8 mouse cellular contexts compared by ENCODE assay signal in the genomic region with DNA sequence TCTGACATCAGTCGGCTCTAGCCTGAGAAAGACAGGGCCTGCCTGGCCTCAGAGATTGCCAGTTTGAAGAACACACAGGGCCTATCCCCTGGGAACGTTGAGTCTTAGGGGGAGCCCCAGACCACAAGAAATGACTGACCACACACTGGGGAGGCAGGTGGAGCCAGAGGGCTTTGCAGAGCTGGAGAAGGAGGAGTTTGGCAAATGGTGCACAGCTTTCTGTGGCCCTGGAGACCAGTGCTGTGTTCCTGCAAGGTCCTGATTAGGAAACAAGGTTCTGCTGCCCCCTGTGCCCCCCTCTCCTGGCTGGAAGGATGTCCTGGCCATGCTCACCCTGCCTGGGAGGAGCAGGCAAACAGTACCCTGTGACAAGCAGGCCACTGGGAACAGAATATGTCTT.
DNase-seq lines count a peak whose midpoint lies in the region; ATAC-seq and TF ChIP-seq lines count a peak whose summit lies in the region.

No protein-coding gene starts in this region.

- H3K27ac ChIP-seq in forebrain, postnatal 0 days (ENCODE audit: low read depth, low read length), result no peak overlapping the region
- no peak overlapping the region for H3K27ac ChIP-seq in forebrain, embryonic 13.5 days
- peak overlapping the region; percentile 36 for H3K27ac ChIP-seq in heart, postnatal 0 days (ENCODE audit: low read depth)

- H3K4me1 ChIP-seq in forebrain, postnatal 0 days (ENCODE audit: insufficient read depth), result no peaks in the 10 kb centered on the region
- 0 out of 2 replicates have a peak, but pooled peaks cover 11% of the 10 kb centered on the region for H3K4me1 ChIP-seq in forebrain, embryonic 13.5 days
- peaks cover 36% of the 10 kb centered on the region for H3K4me1 ChIP-seq in heart, postnatal 0 days (ENCODE audit: control insufficient read depth, insufficient read depth)

- no peak for DNase-seq in forebrain, postnatal 0 days
- DNase-seq in right cerebral cortex, postnatal 10 days (ENCODE audit: low spot score in 2 of 2), result peak; percentile 49 to 58
- no peak for DNase-seq in right cerebral cortex, postnatal 14 days
- no peak for DNase-seq in heart, postnatal 0 days (ENCODE audit: low spot score)
- DNase-seq in skeletal muscle tissue, adult 2 months (ENCODE audit: low read depth, low spot score), result peak; percentile 93
- DNase-seq in neural tube, embryonic 10.5 days (ENCODE audit: extremely low spot score, low spot score), result no peak
- DNase-seq in spleen, postnatal 14 days (ENCODE audit: low spot score in 2 of 2), result no peak

- no peak overlapping the region for H3K4me2 ChIP-seq in forebrain, postnatal 0 days (ENCODE audit: low read depth)
- no peak overlapping the region for H3K4me2 ChIP-seq in forebrain, embryonic 13.5 days
- no peak overlapping the region for H3K4me2 ChIP-seq in heart, postnatal 0 days (ENCODE audit: low read depth, low read length)

- TF ChIP-seq EP300 in heart, postnatal 0 days (IDR thresholded peaks at IDR 0.05; ENCODE audit: low read depth), result no peak

- 36% methylated on average over 2 of the region's 2 CpGs for WGBS in forebrain, postnatal 0 days
- 45% methylated on average over 2 of the region's 2 CpGs for WGBS in forebrain, embryonic 13.5 days
- 25% methylated on average over 2 of the region's 2 CpGs for WGBS in heart, postnatal 0 days

- no peak overlapping the region for H3K4me3 ChIP-seq in forebrain, postnatal 0 days (ENCODE audit: low read depth, low read length)
- no peak overlapping the region for H3K4me3 ChIP-seq in forebrain, embryonic 13.5 days
- no peak overlapping the region for H3K4me3 ChIP-seq in heart, postnatal 0 days (ENCODE audit: low read depth, low read length)

- peak; percentile 34 for TF ChIP-seq CTCF in forebrain, postnatal 0 days (IDR thresholded peaks at IDR 0.05; ENCODE audit: low read depth)
- TF ChIP-seq CTCF in heart, postnatal 0 days (IDR thresholded peaks at IDR 0.05; ENCODE audit: low read depth), result peak; percentile 44

- H3K9me3 ChIP-seq in forebrain, postnatal 0 days (ENCODE audit: low read length), result no peaks in the 10 kb centered on the region
- no peaks in the 10 kb centered on the region for H3K9me3 ChIP-seq in forebrain, embryonic 13.5 days (replicated peaks)
- no peaks in the 10 kb centered on the region for H3K9me3 ChIP-seq in heart, postnatal 0 days (replicated peaks; ENCODE audit: control insufficient read depth, low read length)

- H3K27me3 ChIP-seq in forebrain, postnatal 0 days (ENCODE audit: insufficient read depth, low read length), result no peaks in the 10 kb centered on the region
- no peaks in the 10 kb centered on the region for H3K27me3 ChIP-seq in forebrain, embryonic 13.5 days
- H3K27me3 ChIP-seq in heart, postnatal 0 days (ENCODE audit: control insufficient read depth, insufficient read depth, low read length), result no peaks in the 10 kb centered on the region

- peak; percentile 55 for ATAC-seq in forebrain, postnatal 0 days
- ATAC-seq in forebrain, embryonic 13.5 days, result no peak
- peak; percentile 7; the same call in 1 of the 2 replicates for ATAC-seq in heart, postnatal 0 days (ENCODE audit: insufficient read depth, low read depth)

- H3K36me3 ChIP-seq in forebrain, postnatal 0 days (ENCODE audit: insufficient read depth), result no peaks in the 10 kb centered on the region
- H3K36me3 ChIP-seq in forebrain, embryonic 13.5 days (ENCODE audit: poor library complexity, severe bottlenecking), result no peaks in the 10 kb centered on the region
- H3K36me3 ChIP-seq in heart, postnatal 0 days (replicated peaks; ENCODE audit: control insufficient read depth, insufficient read depth, low read length), result no peaks in the 10 kb centered on the region

- H3K9ac ChIP-seq in forebrain, postnatal 0 days, result no peak overlapping the region
- no peak overlapping the region for H3K9ac ChIP-seq in forebrain, embryonic 13.5 days
- no peak overlapping the region for H3K9ac ChIP-seq in heart, postnatal 0 days (replicated peaks; ENCODE audit: low read depth, low read length)

Comparison
In these comparisons a context has a peak if more than half of its experiments do, and no peak if none do; other contexts are left out.
1. DNase-seq: peak in right cerebral cortex, postnatal 10 days (2 of 2) and skeletal muscle tissue, adult 2 months (single experiment); none in forebrain, postnatal 0 days (single experiment), right cerebral cortex, postnatal 14 days (single experiment), heart, postnatal 0 days (single experiment), neural tube, embryonic 10.5 days (single experiment) and spleen, postnatal 14 days (0 of 2).